Mouse (Mus musculus): ENCODE data around the gene Cd101.

DNA sequence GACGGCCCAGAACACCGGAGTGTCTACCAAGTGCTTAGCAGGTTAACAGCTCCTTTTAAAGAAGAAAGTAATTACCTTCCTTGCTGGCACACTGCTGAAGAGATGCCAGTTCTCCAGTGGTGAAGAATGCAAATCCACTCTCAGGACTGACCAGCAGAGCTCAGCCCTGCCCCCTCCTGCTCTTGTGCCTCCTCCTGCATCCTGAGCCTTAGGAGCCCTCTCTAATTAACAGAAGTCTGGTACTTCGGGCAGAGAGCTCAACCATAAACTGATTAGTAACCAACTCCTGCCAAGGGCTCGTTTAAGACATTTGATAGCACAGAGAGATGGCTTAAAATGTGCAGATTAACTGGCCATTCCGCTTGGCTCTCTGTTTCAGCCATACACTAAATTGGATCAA lies 39.3 kb upstream of the Cd101 start:
- TF ChIP-seq CTCF (IDR thresholded peaks at IDR 0.05; ENCODE audit: borderline replicate concordance, insufficient read depth, low read length) (no peak), POLR2A (IDR thresholded peaks at IDR 0.05; ENCODE audit: low read depth, low read length) (no peak)
